Mouse (Mus musculus) G1E (cell line): ENCODE results near the gene Mvp.

ENCODE experiments used
- CTCF ChIP-seq: IDR thresholded peaks from 2 replicates; pipeline ENCODE4 v1.5.1; 2012; ENCODE audit warnings: low read depth, low read length, inconsistent platforms, mixed read lengths
- GATA1 ChIP-seq: IDR thresholded peaks from 2 replicates; pipeline ENCODE4 v1.6.1; 2012; ENCODE audit warnings: borderline replicate concordance, low read length, inconsistent platforms, mixed read lengths

GRCm38 (mm10) chr7:126988816-126989215, 25.6 kb downstream of the Mvp start:
- TF ChIP-seq GATA1 (no peak), CTCF (no peak)
